Mouse (Mus musculus) CH12.LX (cell line): Measurements from ENCODE around the gene Swsap1. TPM values are rescaled to one million over a fixed set of nuclear protein-coding genes. Genes with fewer than 3 reads are reported as not detected.

Experiments used
- DNase-seq: peaks from one replicate; pipeline ENCODE4 v3.0.0-alpha.2; 2013; ENCODE audit errors: extremely low read depth
- H3K27ac ChIP-seq: 2 replicates; pipeline ENCODE4 v1.5.1; 2012; ENCODE audit warnings: low read depth, mild to moderate bottlenecking, control low read depth, moderate library complexity; ENCODE audit not compliant: insufficient read depth
- H3K27me3 ChIP-seq: replicated peaks from 2 replicates; pipeline ENCODE3; 2012; ENCODE audit warnings: inconsistent platforms
- H3K36me3 ChIP-seq, 2 experiments: replicated peaks in 1 of 2; 2 replicates each; pipeline versions ENCODE3 to v1.6.1; 2012; ENCODE audit warnings: inconsistent platforms in 1 of 2, low read length in 1 of 2, mild to moderate bottlenecking in 1 of 2, mixed read lengths in 1 of 2, moderate library complexity in 1 of 2; ENCODE audit not compliant: control insufficient read depth in 1 of 2, insufficient read depth in 1 of 2
- H3K4me1 ChIP-seq, 2 experiments: 2 replicates each; pipeline ENCODE4 v1.6.1; 2012; ENCODE audit warnings: inconsistent platforms in 1 of 2, moderate library complexity in 1 of 2; ENCODE audit not compliant: insufficient read depth in 2 of 2, control insufficient read depth in 1 of 2
- H3K4me2 ChIP-seq: 2 replicates; pipeline ENCODE4 v1.6.1; 2012; ENCODE audit warnings: low read depth, mild to moderate bottlenecking, control low read depth; ENCODE audit not compliant: poor library complexity, insufficient read depth, severe bottlenecking
- H3K4me3 ChIP-seq, 3 experiments: fragments of 150-350 bp in 1 of 3; sonication (generic) in 1 of 3; replicated peaks in 1 of 3; 2 replicates each; pipeline versions ENCODE3 to v1.5.1; 2011 to 2012; ENCODE audit warnings: low read depth in 2 of 3, low read length in 2 of 3, mild to moderate bottlenecking in 2 of 3, moderate library complexity in 2 of 3, control low read depth in 1 of 3, improper control_type of control experiment in 1 of 3, inconsistent platforms in 1 of 3, mixed read lengths in 1 of 3; ENCODE audit not compliant: poor library complexity in 1 of 3
- H3K79me2 ChIP-seq: replicated peaks from 2 replicates; pipeline ENCODE4 v1.6.1; 2012; ENCODE audit warnings: mild to moderate bottlenecking, moderate library complexity; ENCODE audit not compliant: control insufficient read depth, poor library complexity, insufficient read depth, severe bottlenecking; ENCODE audit errors: extremely low read depth
- H3K9ac ChIP-seq: 2 replicates; pipeline ENCODE4 v1.6.1; 2012; ENCODE audit warnings: low read depth, mild to moderate bottlenecking, control low read depth, moderate library complexity; ENCODE audit not compliant: insufficient read depth
- H3K9me3 ChIP-seq: replicated peaks from 2 replicates; pipeline ENCODE3; 2012; ENCODE audit warnings: low read length, inconsistent platforms, mixed read lengths
- BHLHE40 ChIP-seq: IDR thresholded peaks from 2 replicates; pipeline ENCODE4 v1.6.1; 2011; ENCODE audit warnings: mild to moderate bottlenecking, low read depth, low read length, improper control_type of control experiment
- CHD2 ChIP-seq: IDR thresholded peaks from 2 replicates; pipeline ENCODE4 v1.6.1; 2011; ENCODE audit warnings: low read length, improper control_type of control experiment
- CTCF ChIP-seq, 2 experiments: IDR thresholded peaks in 1 of 2; conservative IDR thresholded peaks in 1 of 2; 2 replicates each; pipeline ENCODE4 v1.5.1; 2011 to 2012; ENCODE audit warnings: low read depth in 2 of 2, low read length in 2 of 2, improper control_type of control experiment in 1 of 2, inconsistent platforms in 1 of 2, mild to moderate bottlenecking in 1 of 2, moderate library complexity in 1 of 2
- E2F4 ChIP-seq: IDR thresholded peaks from 2 replicates; pipeline ENCODE4 v1.6.1; 2011; ENCODE audit warnings: low read depth, low read length, improper control_type of control experiment; ENCODE audit not compliant: insufficient replicate concordance
- ELF1 ChIP-seq: IDR thresholded peaks from 2 replicates; pipeline ENCODE4 v1.6.1; 2014; ENCODE audit warnings: low read depth, mild to moderate bottlenecking, inconsistent platforms, low read length, improper control_type of control experiment
- ETS1 ChIP-seq: conservative IDR thresholded peaks from 2 replicates; pipeline ENCODE4 v1.6.1; 2012; ENCODE audit warnings: low read depth, mild to moderate bottlenecking, inconsistent platforms, low read length, improper control_type of control experiment, moderate library complexity
- IRF4 ChIP-seq: IDR thresholded peaks from 2 replicates; pipeline ENCODE4 v1.6.1; 2014; ENCODE audit warnings: low read depth, mild to moderate bottlenecking, inconsistent platforms, low read length, improper control_type of control experiment
- JUND ChIP-seq: conservative IDR thresholded peaks from 2 replicates; pipeline ENCODE4 v1.6.1; 2011; ENCODE audit warnings: low read depth, low read length, improper control_type of control experiment
- MAX ChIP-seq: IDR thresholded peaks from 2 replicates; pipeline ENCODE4 v1.6.1; 2011; ENCODE audit warnings: low read length, improper control_type of control experiment
- MEF2A ChIP-seq: IDR thresholded peaks from 2 replicates; pipeline ENCODE4 v1.6.1; 2014; ENCODE audit warnings: low read depth, mild to moderate bottlenecking, inconsistent platforms, low read length, improper control_type of control experiment, borderline replicate concordance
- MXI1 ChIP-seq: IDR thresholded peaks from 2 replicates; pipeline ENCODE4 v1.6.1; 2011; ENCODE audit warnings: mild to moderate bottlenecking, low read depth, low read length, improper control_type of control experiment
- PAX5 ChIP-seq: IDR thresholded peaks from 2 replicates; pipeline ENCODE4 v1.6.1; 2012; ENCODE audit warnings: low read length, inconsistent platforms, mixed read lengths
- RAD21 ChIP-seq: IDR thresholded peaks from 2 replicates; pipeline ENCODE4 v1.6.1; 2011; ENCODE audit warnings: low read depth, mild to moderate bottlenecking, low read length, improper control_type of control experiment, moderate library complexity
- SIN3A ChIP-seq: IDR thresholded peaks from 2 replicates; pipeline ENCODE4 v1.6.1; 2012; ENCODE audit warnings: low read length, improper control_type of control experiment, inconsistent platforms
- SMC3 ChIP-seq: IDR thresholded peaks from 2 replicates; pipeline ENCODE4 v1.6.1; 2011; ENCODE audit warnings: low read depth, low read length, improper control_type of control experiment
- TBP ChIP-seq: conservative IDR thresholded peaks from 2 replicates; pipeline ENCODE4 v1.6.1; 2011; ENCODE audit warnings: low read depth, low read length, improper control_type of control experiment
- TCF12 ChIP-seq: IDR thresholded peaks from 2 replicates; pipeline ENCODE4 v1.6.1; 2014; ENCODE audit warnings: low read depth, mild to moderate bottlenecking, inconsistent platforms, low read length, improper control_type of control experiment
- USF1 ChIP-seq: IDR thresholded peaks from 2 replicates; pipeline ENCODE4 v1.6.1; 2014; ENCODE audit warnings: low read depth, mild to moderate bottlenecking, inconsistent platforms, low read length, improper control_type of control experiment
- ZKSCAN1 ChIP-seq: IDR thresholded peaks from 2 replicates; pipeline ENCODE4 v1.6.1; 2012; ENCODE audit warnings: low read depth, inconsistent platforms, low read length, improper control_type of control experiment, borderline replicate concordance
- ZMIZ1 ChIP-seq: IDR thresholded peaks from 2 replicates; pipeline ENCODE4 v1.6.1; 2012; ENCODE audit warnings: low read depth, mild to moderate bottlenecking, inconsistent platforms, low read length, improper control_type of control experiment
- dilution Hi-C: fragments of 300-500 bp; cut with MboI; formaldehyde crosslinking; loops from 2 replicates; pipeline ENCODE4 v1.14.3; 2020; ENCODE audit warnings: low sequenced_read_pairs; ENCODE audit not compliant: extremely low pct_unique_long_range_greater_than_20kb, extremely low pct_ligation_motif_present
- in situ Hi-C: fragments of 300-500 bp; cut with MboI; formaldehyde crosslinking; loops from 3 replicates; pipeline ENCODE4 v1.14.3; 2019; ENCODE audit warnings: low sequenced_read_pairs, low pct_ligation_motif_present, low pct_unique_long_range_greater_than_20kb, mixed read lengths
- polyA plus RNA-seq: library from polyadenylated mRNA; unstranded; fragments of >175 nt; gene quantifications from 2 replicates; pipeline ENCODE4 v1.2.1, GENCODE M21; 2012; ENCODE audit warnings: low read depth; ENCODE audit not compliant: insufficient read length
- total RNA-seq, 2 experiments: library from RNA; depleted of rRNA; stranded (reverse); fragments of 300-350 nt in 1 of 2; fragments of >200 nt in 1 of 2; gene quantifications; 2 replicates each; pipeline ENCODE4 v1.2.3; 2012 to 2014

The Swsap1 gene
- total and polyA plus RNA-seq, 3 experiments, result 3.1 to 4.1 (median 4.0) TPM

DNA sequence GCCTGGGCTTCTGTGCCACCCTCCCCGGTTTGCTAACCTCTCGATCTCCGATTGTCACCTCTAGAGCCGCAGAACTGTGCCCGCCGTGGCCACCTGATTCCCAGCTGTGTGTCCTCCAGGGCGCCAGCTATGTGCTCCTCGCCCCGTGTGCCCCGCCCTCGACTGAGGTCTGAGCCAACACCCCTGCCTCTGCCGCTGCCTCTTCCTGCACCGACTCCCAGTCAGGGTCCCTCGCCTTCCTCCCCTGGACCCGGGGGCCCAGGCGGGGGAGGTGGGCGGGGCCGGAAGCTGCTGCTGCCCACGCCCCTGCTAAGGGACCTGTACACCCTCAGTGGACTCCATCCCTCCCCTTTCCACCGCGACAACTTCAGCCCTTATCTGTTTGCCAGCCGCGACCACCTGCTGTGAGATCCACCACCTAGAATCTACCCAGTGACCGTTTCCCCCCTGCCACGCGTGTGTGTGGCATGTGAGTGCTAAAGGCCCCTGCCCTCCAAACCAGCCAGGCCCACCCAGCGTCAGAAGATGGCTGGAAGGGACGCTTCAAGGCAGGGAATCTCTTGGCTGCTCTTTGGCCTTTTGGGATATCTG is 7.9 kb upstream of the Swsap1 start:
- Histone ChIP-seq H3K9me3 (peaks cover 10% of the 10 kb centered on the region), H3K27ac (no peak overlapping the region), H3K4me1 (peaks cover 0 to 5% of the 10 kb centered on the region in 2 experiments; a peak in 1 of 4 replicates), H3K4me3 (no peak overlapping the region), H3K27me3 (peaks cover 37% of the 10 kb centered on the region), H3K4me2 (no peak overlapping the region), H3K79me2 (no peaks in the 10 kb centered on the region), H3K36me3 (no peaks in the 10 kb centered on the region), H3K9ac (no peak overlapping the region)
- DNase-seq, result no peak
- TF ChIP-seq ETS1 (no peak), MEF2A (no peak)
- in situ Hi-C loops, result no loop called here
- dilution Hi-C loops, result no loop called here

DNA sequence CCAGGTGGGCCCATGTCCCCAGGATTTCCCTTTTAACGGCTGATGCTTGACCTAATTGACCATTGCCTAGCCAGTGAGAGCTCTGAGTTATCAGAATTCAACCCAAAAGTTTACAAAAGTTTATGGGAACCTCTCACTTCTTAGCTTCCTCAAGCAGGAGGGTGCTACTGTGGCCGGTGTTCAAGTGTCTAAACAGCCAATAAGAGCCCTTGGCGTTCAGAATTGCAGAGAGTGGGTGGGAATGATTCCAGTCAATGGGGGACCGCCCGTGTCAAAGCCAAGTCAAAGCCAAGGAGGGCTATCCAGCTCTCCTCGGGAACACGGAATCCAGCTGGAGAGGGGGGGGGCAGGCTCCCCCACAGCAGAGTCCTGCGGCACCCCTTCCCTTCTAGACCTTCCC is 7.4 kb upstream of the Swsap1 start:
- Histone ChIP-seq H3K4me1 (peaks cover 0 to 5% of the 10 kb centered on the region in 2 experiments; a peak in 1 of 4 replicates), H3K79me2 (no peaks in the 10 kb centered on the region), H3K9ac (no peak overlapping the region), H3K4me2 (no peak overlapping the region), H3K9me3 (peaks cover 10% of the 10 kb centered on the region), H3K36me3 (no peaks in the 10 kb centered on the region), H3K4me3 (no peak overlapping the region), H3K27me3 (peaks cover 37% of the 10 kb centered on the region), H3K27ac (no peak overlapping the region)
- dilution Hi-C loops, result no loop called here
- TF ChIP-seq SMC3 (no peak), RAD21 (no peak), JUND (no peak), ZKSCAN1 (no peak), SIN3A (no peak), TCF12 (no peak), IRF4 (no peak), BHLHE40 (no peak), USF1 (no peak), ELF1 (no peak), MAX (no peak), TBP (no peak)
- in situ Hi-C loops, result no loop called here
- no peak for DNase-seq

DNA sequence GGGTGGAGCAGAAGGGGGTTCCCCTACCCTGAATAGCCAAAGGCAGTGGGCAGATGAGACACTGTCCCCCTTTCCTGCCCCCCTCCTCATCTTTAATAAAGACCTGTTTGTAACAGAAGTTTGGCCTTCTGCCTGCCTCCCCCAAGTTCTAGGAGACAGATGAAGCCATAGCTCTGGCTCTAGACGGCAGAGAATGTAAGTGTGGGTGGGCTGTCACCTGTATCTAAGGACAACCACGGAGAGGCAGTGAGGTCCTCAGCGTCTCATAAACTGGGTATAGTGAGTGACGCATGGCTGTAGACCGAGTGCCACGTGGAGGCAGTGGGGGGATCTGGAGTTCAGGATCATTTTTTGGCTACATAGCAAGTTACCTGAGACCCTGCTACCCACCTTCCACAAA is 6.8 kb upstream of the Swsap1 start:
- Histone ChIP-seq H3K27me3 (peaks cover 35% of the 10 kb centered on the region), H3K9me3 (peaks cover 7% of the 10 kb centered on the region), H3K4me2 (no peak overlapping the region), H3K9ac (no peak overlapping the region), H3K36me3 (no peaks in the 10 kb centered on the region), H3K4me3 (no peak overlapping the region), H3K79me2 (no peaks in the 10 kb centered on the region), H3K27ac (no peak overlapping the region), H3K4me1 (peaks cover 0 to 7% of the 10 kb centered on the region in 2 experiments; a peak in 2 of 4 replicates)
- in situ Hi-C loops (no loop called here), dilution Hi-C loops (no loop called here)
- no peak for DNase-seq
- TF ChIP-seq CTCF (conservative IDR thresholded peaks at IDR 0.05 in 1 of 2, IDR thresholded peaks at IDR 0.05 in 1 of 2; ENCODE audit: low read depth in 2 of 2, low read length in 2 of 2), result no peak
- no peak for TF ChIP-seq MAX
- no peak for TF ChIP-seq MXI1
- no peak for TF ChIP-seq SMC3
- no peak for TF ChIP-seq CHD2
- no peak for TF ChIP-seq E2F4
- TF ChIP-seq PAX5, result no peak
- no peak for TF ChIP-seq ZMIZ1
- TF ChIP-seq JUND, result no peak
